Mouse (Mus musculus): ENCODE measurements around the gene Gm13103.
"Not testable (repeated sequence)": the region's sequence is repeated elsewhere in the genome, so short reads cannot be mapped to it uniquely, and the experiment has no call there.

The Gm13103 gene

DNA sequence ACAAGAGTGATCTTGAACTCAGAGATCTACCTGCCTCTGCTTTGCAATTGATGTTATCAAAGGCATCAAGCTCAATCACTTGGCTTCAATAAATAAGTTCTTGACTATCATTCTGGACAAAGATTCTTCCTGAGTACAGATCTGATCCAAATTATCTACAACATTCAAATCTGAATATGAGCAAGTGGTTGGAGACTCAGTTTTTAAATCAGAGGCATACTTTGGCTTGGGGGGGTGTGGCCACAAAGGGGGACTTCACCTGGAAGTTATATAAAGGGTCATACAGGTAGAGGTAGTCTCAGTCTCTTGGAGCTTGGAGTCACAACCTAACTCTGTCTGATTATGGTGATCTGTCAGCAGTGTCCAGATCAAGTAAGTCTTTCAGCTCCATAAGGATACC is at the start of gene Gm13103:
Gene Gm13103 (plus strand): TSS at position 301 of the 400 bp plus-strand sequence.
- DNase-seq: not testable (repeated sequence)

DNA sequence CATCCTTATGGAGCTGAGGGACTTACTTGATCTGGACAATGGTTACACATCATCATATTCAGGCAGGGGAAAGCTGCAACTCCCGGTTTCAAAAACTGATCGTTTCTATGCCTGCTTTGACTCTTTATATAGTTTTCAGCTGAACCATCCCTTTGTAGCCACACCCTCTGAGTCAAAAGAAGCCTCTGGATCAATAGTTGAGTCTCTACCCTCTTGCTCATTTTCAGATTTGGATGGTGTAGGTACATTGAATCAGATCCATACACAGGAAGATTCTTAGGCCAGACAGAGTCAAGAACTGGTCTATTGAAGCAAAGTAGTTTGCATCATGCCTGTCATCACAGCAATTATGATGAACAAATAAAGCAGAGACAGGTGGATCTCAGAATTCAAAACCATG is 30.3 kb upstream of the Gm13103 start, which contains the start of gene Gm13084:
Gene Gm13084 (minus strand): TSS at position 101 of the 400 bp plus-strand sequence.
- DNase-seq: no peak

DNA sequence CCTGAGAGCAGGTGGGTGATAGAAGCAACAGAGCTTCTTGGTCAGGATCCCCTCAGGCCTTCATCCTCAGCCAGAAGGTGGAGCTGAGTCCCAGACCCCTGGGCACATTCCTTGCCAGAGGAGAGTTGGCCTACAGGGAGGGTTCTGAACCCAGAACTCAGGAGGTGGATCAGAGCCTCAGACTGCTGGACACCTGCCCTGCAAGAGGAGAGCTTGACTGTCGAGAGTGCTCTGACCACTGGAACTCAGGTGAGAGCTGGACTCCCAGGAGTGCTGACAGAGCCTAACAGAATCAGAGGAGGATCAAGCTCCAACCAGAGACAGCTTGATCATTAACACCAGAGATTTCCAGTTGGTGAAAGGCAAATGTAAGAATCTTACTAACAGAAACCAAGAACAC is 36.1 kb downstream of the Gm13103 start:
- DNase-seq: not testable (repeated sequence)

- not testable (repeated sequence) for DNase-seq
Observed at GRCm38 (mm10) chr4:143894406-143894805, 48.1 kb downstream of the Gm13103 start.

DNA sequence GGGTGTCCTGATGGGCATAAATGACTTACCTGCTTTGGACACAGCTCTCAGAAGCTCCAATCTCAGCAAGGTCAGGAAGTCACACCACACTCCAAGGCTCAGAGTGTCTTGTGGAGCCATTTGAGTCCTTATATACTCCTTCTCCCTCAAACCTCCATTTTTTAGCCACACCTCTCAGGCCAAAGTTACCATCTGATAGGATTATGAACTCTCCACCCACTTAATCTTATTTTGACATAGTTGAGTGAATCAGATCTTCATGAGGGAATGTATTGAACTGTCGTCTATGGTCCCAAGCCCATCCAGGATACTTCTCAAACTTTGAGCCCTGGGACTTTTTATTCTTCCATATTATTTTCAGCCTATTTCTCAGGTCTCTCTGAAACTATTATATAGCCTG is 54.0 kb downstream of the Gm13103 start, which contains the start of gene Pramef6:
Gene Pramef6 (minus strand): TSS at position 101 of the 400 bp plus-strand sequence.
- not testable (repeated sequence) for DNase-seq

Measured in right cerebral cortex, postnatal 14 days (tissue).